Mouse (Mus musculus) heart, embryonic 10.5 days (tissue): ENCODE measurements around the gene Teddm1b. TPM values are rescaled to one million over a fixed set of nuclear protein-coding genes. Genes with fewer than 3 reads are reported as not detected.
"Not testable (repeated sequence)": the region's sequence is repeated elsewhere in the genome, so short reads cannot be mapped to it uniquely, and the experiment has no call there.

Source experiments
- DNase-seq: peaks from one replicate; pipeline ENCODE4 v3.0.0-alpha.2; 2017; ENCODE audit warnings: low spot score
- H3K27ac ChIP-seq: fragments of 300-500 bp; sonication (generic); 2 replicates; pipeline ENCODE4 v1.5.1; 2016; ENCODE audit warnings: mild to moderate bottlenecking
- H3K27me3 ChIP-seq: fragments of 300-500 bp; sonication (generic); 2 replicates; pipeline ENCODE4 v1.6.1; 2016; ENCODE audit warnings: mild to moderate bottlenecking; ENCODE audit not compliant: poor library complexity, insufficient read depth, severe bottlenecking
- H3K36me3 ChIP-seq: fragments of 300-500 bp; sonication (generic); 2 replicates; pipeline ENCODE4 v1.6.1; 2016; ENCODE audit warnings: mild to moderate bottlenecking, moderate library complexity
- H3K4me1 ChIP-seq: fragments of 300-500 bp; sonication (generic); 2 replicates; pipeline ENCODE4 v1.6.1; 2016; ENCODE audit warnings: mild to moderate bottlenecking
- H3K4me3 ChIP-seq: fragments of 300-500 bp; sonication (generic); 2 replicates; pipeline ENCODE4 v1.5.1; 2016; ENCODE audit warnings: mild to moderate bottlenecking, moderate library complexity
- H3K9me3 ChIP-seq: fragments of 300-500 bp; sonication (generic); 2 replicates; pipeline ENCODE4 v1.6.1; 2016; ENCODE audit warnings: mild to moderate bottlenecking, moderate library complexity
- WGBS: fragments of 180-500 bp; shearing (Covaris S2); methylation state at CpG from one replicate; pipeline ENCODE4 v1.1.7; 2016; 5-methylcytosine and 5-hydroxymethylcytosine counted together
- polyA plus RNA-seq: library from polyadenylated mRNA; unstranded; fragments of >200 nt; fragmentation: Nextera tagmentation; extraction: Ambion mirVana; gene quantifications from 2 replicates; pipeline ENCODE4 v1.2.1, GENCODE M21; 2016

The Teddm1b gene
- 0.10 and 0.41 TPM in 2 replicates for polyA plus RNA-seq

GRCm38 (mm10) chr1:153874045-153874444 is at the start of gene Teddm1b:
Gene Teddm1b (plus strand): TSS chr1:153874345.
- WGBS, result 78% methylated on average over 6 of the region's 6 CpGs
- H3K9me3 ChIP-seq, result no peaks in the 10 kb centered on the region
- no peaks in the 10 kb centered on the region for H3K27me3 ChIP-seq
- no peak within 1 kb of the TSS for H3K4me3 ChIP-seq
- DNase-seq, result no peak
- H3K4me1 ChIP-seq, result no peaks in the 10 kb centered on the region
- no peaks in the 10 kb centered on the region for H3K36me3 ChIP-seq
- H3K27ac ChIP-seq, result no peak within 1 kb of the TSS

- no peak overlapping the region for H3K27ac ChIP-seq
- H3K27me3 ChIP-seq, result no peaks in the 10 kb centered on the region
- H3K9me3 ChIP-seq, result no peaks in the 10 kb centered on the region
- H3K4me1 ChIP-seq, result no peaks in the 10 kb centered on the region
- no peaks in the 10 kb centered on the region for H3K36me3 ChIP-seq
- no peak for DNase-seq
- H3K4me3 ChIP-seq, result no peak overlapping the region
- WGBS, result 70% methylated on average over 4 of the region's 4 CpGs
These were observed 43.4 kb upstream of the Teddm1b start for GRCm38 (mm10) chr1:153830746-153831145.

- H3K4me1 ChIP-seq, result no peaks in the 10 kb centered on the region
- no peak overlapping the region for H3K4me3 ChIP-seq
- no peak overlapping the region for H3K27ac ChIP-seq
- WGBS, result 42% methylated on average over 4 of the region's 4 CpGs
- no peaks in the 10 kb centered on the region for H3K36me3 ChIP-seq
- no peaks in the 10 kb centered on the region for H3K9me3 ChIP-seq
- no peaks in the 10 kb centered on the region for H3K27me3 ChIP-seq
- DNase-seq, result no peak
These were observed 38.1 kb upstream of the Teddm1b start for GRCm38 (mm10) chr1:153836036-153836435.

GRCm38 (mm10) chr1:153842121-153842740 is 31.9 kb upstream of the Teddm1b start:
- Histone ChIP-seq H3K27ac (no peak overlapping the region), H3K36me3 (no peaks in the 10 kb centered on the region), H3K4me1 (no peaks in the 10 kb centered on the region), H3K4me3 (no peak overlapping the region), H3K27me3 (no peaks in the 10 kb centered on the region), H3K9me3 (no peaks in the 10 kb centered on the region)
- DNase-seq, result no peak
- 83% methylated on average over 11 of the region's 11 CpGs for WGBS

GRCm38 (mm10) chr1:153844042-153844441 is 30.1 kb upstream of the Teddm1b start, which contains the start of gene Rgsl1:
Gene Rgsl1 (minus strand): TSS chr1:153844142.
- H3K9me3 ChIP-seq, result no peaks in the 10 kb centered on the region
- H3K4me3 ChIP-seq, result no peak within 1 kb of the TSS
- H3K27ac ChIP-seq, result no peak within 1 kb of the TSS
- WGBS, result 94% methylated on average over 8 of the region's 8 CpGs
- DNase-seq, result no peak
- no peaks in the 10 kb centered on the region for H3K36me3 ChIP-seq
- no peaks in the 10 kb centered on the region for H3K4me1 ChIP-seq
- no peaks in the 10 kb centered on the region for H3K27me3 ChIP-seq

GRCm38 (mm10) chr1:153846420-153846819 is 27.7 kb upstream of the Teddm1b start:
- no peak for DNase-seq
- no peaks in the 10 kb centered on the region for H3K36me3 ChIP-seq
- WGBS, result 87% methylated on average over 7 of the region's 7 CpGs
- no peaks in the 10 kb centered on the region for H3K4me1 ChIP-seq
- no peak overlapping the region for H3K27ac ChIP-seq
- no peak overlapping the region for H3K4me3 ChIP-seq
- H3K27me3 ChIP-seq, result no peaks in the 10 kb centered on the region
- no peaks in the 10 kb centered on the region for H3K9me3 ChIP-seq

- Histone ChIP-seq H3K4me3 (no peak overlapping the region), H3K27me3 (no peaks in the 10 kb centered on the region), H3K9me3 (no peaks in the 10 kb centered on the region), H3K4me1 (no peaks in the 10 kb centered on the region), H3K27ac (no peak overlapping the region), H3K36me3 (no peaks in the 10 kb centered on the region)
- DNase-seq, result no peak
- WGBS, result 25% methylated on average over 6 of the region's 6 CpGs
These were observed 27.3 kb upstream of the Teddm1b start for GRCm38 (mm10) chr1:153846867-153847266.

GRCm38 (mm10) chr1:153852696-153853095 is 21.4 kb upstream of the Teddm1b start:
- H3K9me3 ChIP-seq, H3K27me3 ChIP-seq, H3K27ac ChIP-seq, H3K4me1 ChIP-seq, DNase-seq, H3K36me3 ChIP-seq, H3K4me3 ChIP-seq: not testable (repeated sequence)
- WGBS, result 70% methylated on average over 7 of the region's 7 CpGs

GRCm38 (mm10) chr1:153855946-153856345 is 18.2 kb upstream of the Teddm1b start:
- no peak for DNase-seq

GRCm38 (mm10) chr1:153880391-153880790 is 6.2 kb downstream of the Teddm1b start:
- H3K4me3 ChIP-seq, H3K27ac ChIP-seq: not testable (repeated sequence)
- WGBS, result 91% methylated on average over 17 of the region's 17 CpGs

More at GRCm38 (mm10) chr1:153855946-153856345, 18.2 kb upstream of the Teddm1b start:
- Histone ChIP-seq H3K4me1 (no peaks in the 10 kb centered on the region), H3K36me3 (no peaks in the 10 kb centered on the region), H3K4me3 (no peak overlapping the region), H3K27ac (no peak overlapping the region), H3K9me3 (no peaks in the 10 kb centered on the region), H3K27me3 (no peaks in the 10 kb centered on the region)
- 72% methylated on average over 8 of the region's 8 CpGs for WGBS

GRCm38 (mm10) chr1:153886024-153886633 is 12.0 kb downstream of the Teddm1b start:
- Histone ChIP-seq H3K36me3 (no peaks in the 10 kb centered on the region), H3K4me3 (no peak overlapping the region), H3K27me3 (no peaks in the 10 kb centered on the region; the same call in 1 of the 2 replicates), H3K4me1 (0 out of 2 replicates have a peak, but pooled peaks cover 5% of the 10 kb centered on the region), H3K27ac (no peak overlapping the region), H3K9me3 (no peaks in the 10 kb centered on the region)
- WGBS, result 25% methylated on average over 17 of the region's 17 CpGs
- DNase-seq, result no peak

More at GRCm38 (mm10) chr1:153880391-153880790, 6.2 kb downstream of the Teddm1b start:
- not testable (repeated sequence) for H3K9me3 ChIP-seq, H3K27me3 ChIP-seq, DNase-seq, H3K36me3 ChIP-seq, H3K4me1 ChIP-seq

- Histone ChIP-seq H3K27ac (no peak overlapping the region), H3K36me3 (no peaks in the 10 kb centered on the region), H3K27me3 (no peaks in the 10 kb centered on the region; the same call in 1 of the 2 replicates), H3K4me1 (0 out of 2 replicates have a peak, but pooled peaks cover 5% of the 10 kb centered on the region), H3K4me3 (no peak overlapping the region), H3K9me3 (no peaks in the 10 kb centered on the region)
- no peak for DNase-seq
- WGBS, result 94% methylated on average over 10 of the region's 10 CpGs
These were observed 16.0 kb downstream of the Teddm1b start for GRCm38 (mm10) chr1:153890121-153890520.

- DNase-seq, result no peak
- 0 out of 2 replicates have a peak, but pooled peaks cover under 1% of the 10 kb centered on the region for H3K4me1 ChIP-seq
- H3K27ac ChIP-seq, result no peak within 1 kb of the TSS
- H3K9me3 ChIP-seq, result no peaks in the 10 kb centered on the region
- H3K36me3 ChIP-seq, result no peaks in the 10 kb centered on the region
- WGBS, result 54% methylated on average over 4 of the region's 4 CpGs
- no peak within 1 kb of the TSS for H3K4me3 ChIP-seq
- no peaks in the 10 kb centered on the region; the same call in 1 of the 2 replicates for H3K27me3 ChIP-seq
These were observed 17.3 kb downstream of the Teddm1b start, which contains the start of gene Teddm1a for GRCm38 (mm10) chr1:153891442-153891841. Gene Teddm1a (plus strand): TSS chr1:153891742.
